Mouse (Mus musculus): ENCODE measurements around the gene Maco1. TPM values are rescaled to one million over a fixed set of nuclear protein-coding genes. Genes with fewer than 3 reads are reported as not detected.
A peak's percentile ranks its signal among the peaks of the same experiment; 100 is the strongest.

The Maco1 gene
- polyA plus RNA-seq, 1 experiment, result 47.7 TPM

DNA sequence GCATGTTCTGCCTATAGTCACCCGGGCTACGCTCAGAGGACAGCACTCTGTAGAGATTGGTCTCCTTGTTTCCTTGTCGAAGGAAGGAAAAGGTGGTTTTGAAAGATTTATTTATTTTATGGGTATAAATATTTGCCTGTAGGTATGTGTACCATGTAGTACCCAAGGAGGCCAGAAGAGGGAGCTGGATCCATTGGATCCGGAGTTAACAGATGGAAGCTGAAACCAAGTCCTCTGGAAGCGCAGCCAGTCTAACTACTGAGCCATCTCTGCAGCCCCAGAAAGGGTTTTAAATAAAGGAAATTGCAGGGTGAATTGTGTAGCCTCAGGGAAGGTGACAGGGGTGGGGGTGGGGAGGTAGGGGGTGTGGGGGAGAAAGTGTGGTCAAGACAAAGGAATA lies 68.4 kb downstream of the Maco1 start:
- 66% methylated on average over 5 of the region's 5 CpGs for WGBS
- no peak for DNase-seq
- TF ChIP-seq CTCF (IDR thresholded peaks at IDR 0.05; ENCODE audit: borderline replicate concordance, insufficient read depth, low read depth, low read length), result peak; percentile 14; the same call in 1 of the 2 replicates
- no peak for TF ChIP-seq POLR2A (IDR thresholded peaks at IDR 0.05; ENCODE audit: borderline replicate concordance, insufficient read depth, low read length)

DNA sequence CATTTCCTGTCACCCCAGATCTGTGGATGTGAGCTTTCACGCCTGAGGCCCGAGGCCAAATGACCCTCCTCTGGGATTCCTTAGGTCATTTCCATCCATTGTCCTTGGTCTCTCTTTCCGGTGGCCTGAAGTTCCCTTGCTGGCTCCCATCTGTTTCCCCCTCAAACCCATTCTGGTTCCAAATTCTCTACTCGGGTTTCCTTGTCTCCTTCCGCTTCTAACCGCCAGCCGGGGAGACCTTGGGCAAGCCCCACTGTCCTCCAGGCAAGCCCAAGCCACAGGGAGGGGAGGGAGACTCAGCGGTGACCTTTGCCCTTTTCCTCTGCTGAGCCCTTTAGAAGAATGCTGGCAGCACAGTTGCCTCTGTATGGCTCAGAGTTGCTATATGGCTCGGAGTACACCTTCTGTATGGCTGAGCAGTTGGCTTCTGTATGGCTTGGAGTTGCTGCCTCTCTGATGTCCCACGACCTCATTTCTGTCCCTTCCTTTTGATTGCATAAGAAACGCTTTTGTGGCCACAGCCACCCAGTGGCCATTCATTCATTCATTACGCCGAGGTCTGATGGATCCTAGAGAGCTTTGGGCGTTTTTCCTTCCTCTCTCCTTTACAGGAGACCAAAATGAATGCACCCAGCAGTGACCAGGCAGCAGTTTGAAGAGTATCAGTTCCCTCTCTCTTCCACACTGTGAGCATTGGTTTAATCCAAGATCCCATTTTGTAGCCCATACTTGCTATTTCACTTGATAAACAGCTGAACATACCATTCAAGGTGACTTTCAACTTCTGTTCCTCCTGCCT lies 73.8 kb downstream of the Maco1 start:
- H3K27me3 ChIP-seq (ENCODE audit: control insufficient read depth, insufficient read depth, low read length), result no peaks in the 10 kb centered on the region
- no peak for DNase-seq
- TF ChIP-seq POLR2A (IDR thresholded peaks at IDR 0.05; ENCODE audit: borderline replicate concordance, insufficient read depth, low read length) (no peak), CTCF (IDR thresholded peaks at IDR 0.05; ENCODE audit: borderline replicate concordance, insufficient read depth, low read depth, low read length) (no peak)
- H3K4me1 ChIP-seq (ENCODE audit: control insufficient read depth, insufficient read depth, low read length), result peaks cover 4% of the 10 kb centered on the region
- no peak overlapping the region for H3K27ac ChIP-seq (ENCODE audit: insufficient read depth, low read length)
- 44% methylated on average over 14 of the region's 14 CpGs for WGBS
- no peak overlapping the region for H3K4me3 ChIP-seq (replicated peaks; ENCODE audit: insufficient read depth, low read depth, low read length)

More for the DNA sequence above, 68.4 kb downstream of the Maco1 start:
- H3K4me1 ChIP-seq (ENCODE audit: control insufficient read depth, insufficient read depth, low read length), result no peaks in the 10 kb centered on the region
- no peaks in the 10 kb centered on the region for H3K27me3 ChIP-seq (ENCODE audit: control insufficient read depth, insufficient read depth, low read length)
- H3K4me3 ChIP-seq (replicated peaks; ENCODE audit: insufficient read depth, low read depth, low read length), result no peak overlapping the region
- no peak overlapping the region for H3K27ac ChIP-seq (ENCODE audit: insufficient read depth, low read length)

DNA sequence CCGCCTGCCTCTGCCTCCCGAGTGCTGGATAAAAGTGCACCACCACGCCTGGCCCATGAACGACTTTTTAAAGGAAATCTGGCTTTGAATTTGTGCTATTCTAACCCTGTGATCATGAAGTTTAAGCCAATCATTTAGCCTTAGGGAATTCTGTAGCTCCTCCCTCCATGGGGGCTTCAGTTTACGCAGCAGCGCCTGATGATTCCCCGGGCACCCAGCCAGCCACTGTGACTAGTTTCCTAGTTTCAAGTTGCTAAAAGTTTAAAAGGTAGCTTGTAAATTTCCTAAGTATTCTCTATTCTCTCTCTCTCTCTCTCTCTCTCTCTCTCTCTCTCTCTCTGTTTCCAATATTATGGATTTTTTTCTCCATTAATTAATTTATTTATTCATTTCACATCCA lies 76.9 kb downstream of the Maco1 start:
- WGBS, result 69% methylated on average over 7 of the region's 7 CpGs

DNA sequence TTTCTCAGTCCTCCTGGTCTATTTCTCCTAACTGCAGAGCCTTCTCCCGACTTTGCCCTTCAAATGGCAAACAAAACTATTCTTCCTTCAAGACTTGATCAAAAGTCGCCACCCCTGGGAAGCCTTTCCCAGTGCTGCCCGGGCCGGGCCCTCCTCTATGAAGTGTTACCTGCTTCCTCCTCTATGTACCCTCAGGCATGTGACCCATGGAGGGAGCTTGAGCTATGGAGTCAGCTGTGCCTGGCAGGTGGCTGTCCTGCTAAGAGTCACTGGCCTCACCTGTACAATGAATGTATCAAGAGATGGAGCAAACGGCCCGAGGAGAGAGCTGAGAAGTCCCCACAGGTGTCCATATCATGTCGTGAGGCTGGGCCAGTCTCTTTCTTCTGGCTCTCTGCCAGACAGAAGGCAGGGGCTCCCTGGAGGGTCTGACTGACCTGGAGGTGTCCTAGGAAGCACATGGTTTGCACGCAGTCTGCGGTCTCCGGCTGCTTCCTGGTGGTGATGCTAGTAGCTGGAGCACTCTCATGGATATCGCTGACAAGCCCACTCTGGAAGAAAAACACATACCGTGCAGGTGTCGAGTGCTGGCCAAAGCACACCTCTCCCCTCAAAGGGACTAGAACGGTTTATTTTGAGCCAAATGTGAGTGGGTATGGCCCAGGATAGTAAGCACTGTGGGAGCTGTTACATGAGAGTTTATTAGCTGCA lies 77.8 kb downstream of the Maco1 start:
- DNase-seq, result no peak
- WGBS, result 57% methylated on average over 14 of the region's 14 CpGs
- Histone ChIP-seq H3K27me3 (ENCODE audit: control insufficient read depth, insufficient read depth, low read length) (no peaks in the 10 kb centered on the region), H3K4me3 (replicated peaks; ENCODE audit: insufficient read depth, low read depth, low read length) (no peak overlapping the region), H3K27ac (ENCODE audit: insufficient read depth, low read length) (no peak overlapping the region), H3K4me1 (ENCODE audit: control insufficient read depth, insufficient read depth, low read length) (peaks cover 27% of the 10 kb centered on the region)
- TF ChIP-seq CTCF (IDR thresholded peaks at IDR 0.05; ENCODE audit: borderline replicate concordance, insufficient read depth, low read depth, low read length) (no peak), POLR2A (IDR thresholded peaks at IDR 0.05; ENCODE audit: borderline replicate concordance, insufficient read depth, low read length) (no peak)

More for the DNA sequence above, 76.9 kb downstream of the Maco1 start:
- Histone ChIP-seq H3K4me3 (replicated peaks; ENCODE audit: insufficient read depth, low read depth, low read length) (no peak overlapping the region), H3K4me1 (ENCODE audit: control insufficient read depth, insufficient read depth, low read length) (peaks cover 24% of the 10 kb centered on the region), H3K27ac (ENCODE audit: insufficient read depth, low read length) (no peak overlapping the region), H3K27me3 (ENCODE audit: control insufficient read depth, insufficient read depth, low read length) (no peaks in the 10 kb centered on the region)
- DNase-seq, result no peak
- no peak for TF ChIP-seq CTCF (IDR thresholded peaks at IDR 0.05; ENCODE audit: borderline replicate concordance, insufficient read depth, low read depth, low read length)
- TF ChIP-seq POLR2A (IDR thresholded peaks at IDR 0.05; ENCODE audit: borderline replicate concordance, insufficient read depth, low read length), result no peak

DNA sequence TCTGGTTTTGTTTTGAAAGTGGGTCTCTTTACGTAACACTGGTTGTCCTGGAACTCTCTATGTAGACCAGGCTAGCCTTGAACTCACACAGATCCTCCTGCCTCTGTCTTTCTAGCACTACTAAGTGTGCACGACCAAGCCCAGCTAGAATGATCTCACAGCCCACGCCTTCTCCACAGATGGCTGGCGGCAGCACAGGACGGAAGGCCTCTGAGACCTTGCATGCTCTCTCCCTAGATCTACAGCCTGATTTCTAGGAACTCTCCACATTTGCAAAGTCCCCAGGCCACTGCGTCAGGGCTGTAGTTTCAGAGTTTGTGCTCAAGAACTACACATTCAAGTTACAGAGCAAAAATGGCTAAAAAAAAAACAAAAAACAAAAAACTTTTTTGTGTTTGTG lies 79.0 kb downstream of the Maco1 start:
- Histone ChIP-seq H3K4me3 (replicated peaks; ENCODE audit: insufficient read depth, low read depth, low read length) (no peak overlapping the region), H3K4me1 (ENCODE audit: control insufficient read depth, insufficient read depth, low read length) (peaks cover 33% of the 10 kb centered on the region), H3K27me3 (ENCODE audit: control insufficient read depth, insufficient read depth, low read length) (no peaks in the 10 kb centered on the region), H3K27ac (ENCODE audit: insufficient read depth, low read length) (no peak overlapping the region)
- DNase-seq, result no peak
- 88% methylated on average over 6 of the region's 6 CpGs for WGBS
- no peak for TF ChIP-seq CTCF (IDR thresholded peaks at IDR 0.05; ENCODE audit: borderline replicate concordance, insufficient read depth, low read depth, low read length)
- no peak for TF ChIP-seq POLR2A (IDR thresholded peaks at IDR 0.05; ENCODE audit: borderline replicate concordance, insufficient read depth, low read length)

DNA sequence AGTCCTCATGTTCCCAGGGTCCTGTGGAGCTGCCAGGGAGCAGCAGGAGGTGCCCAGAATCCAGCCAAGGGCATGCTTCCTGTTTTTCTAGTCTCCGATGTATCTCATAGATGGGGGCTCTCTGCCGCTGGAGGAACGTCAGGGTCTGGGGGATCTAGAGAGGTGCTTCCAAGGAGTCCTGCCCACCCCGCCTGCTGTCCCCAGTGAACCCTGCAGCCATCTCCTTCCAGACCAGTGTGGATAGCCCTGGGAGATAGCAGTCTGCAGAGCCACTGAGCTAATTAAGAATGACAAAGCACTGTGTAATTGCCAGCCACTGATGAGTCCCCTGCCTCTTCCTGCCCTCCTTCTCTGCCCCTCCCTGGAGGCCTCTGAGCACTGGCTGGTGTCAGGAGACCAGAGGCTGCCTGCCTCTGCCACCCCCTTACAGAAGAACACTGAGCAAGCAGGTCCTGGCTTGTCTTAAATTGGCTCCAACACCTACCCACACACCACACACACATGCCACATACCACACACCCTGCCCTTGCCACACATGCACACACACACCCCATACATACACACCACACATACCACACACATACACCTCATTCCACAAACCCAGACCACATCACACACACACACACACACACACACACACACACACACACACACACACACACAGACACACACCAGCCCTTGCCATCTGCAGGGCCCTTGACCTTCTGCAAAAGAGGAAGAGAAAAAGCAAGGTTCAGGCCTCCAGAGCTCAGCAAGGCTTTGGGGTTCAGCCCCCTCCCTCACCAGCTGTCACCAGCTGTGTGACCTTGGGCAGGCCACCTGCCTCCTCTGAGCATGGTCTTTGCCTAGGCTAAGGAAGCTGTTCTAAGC lies 80.1 kb downstream of the Maco1 start:
- Histone ChIP-seq H3K27ac (ENCODE audit: insufficient read depth, low read length) (peak overlapping the region; percentile 20), H3K27me3 (ENCODE audit: control insufficient read depth, insufficient read depth, low read length) (no peaks in the 10 kb centered on the region), H3K4me1 (ENCODE audit: control insufficient read depth, insufficient read depth, low read length) (peaks cover 36% of the 10 kb centered on the region), H3K4me3 (replicated peaks; ENCODE audit: insufficient read depth, low read depth, low read length) (no peak overlapping the region)
- 22% methylated on average over 4 of the region's 4 CpGs for WGBS
- no peak for TF ChIP-seq CTCF (IDR thresholded peaks at IDR 0.05; ENCODE audit: borderline replicate concordance, insufficient read depth, low read depth, low read length)
- no peak for TF ChIP-seq POLR2A (IDR thresholded peaks at IDR 0.05; ENCODE audit: borderline replicate concordance, insufficient read depth, low read length)
- peak; percentile 53 to 58 for DNase-seq

DNA sequence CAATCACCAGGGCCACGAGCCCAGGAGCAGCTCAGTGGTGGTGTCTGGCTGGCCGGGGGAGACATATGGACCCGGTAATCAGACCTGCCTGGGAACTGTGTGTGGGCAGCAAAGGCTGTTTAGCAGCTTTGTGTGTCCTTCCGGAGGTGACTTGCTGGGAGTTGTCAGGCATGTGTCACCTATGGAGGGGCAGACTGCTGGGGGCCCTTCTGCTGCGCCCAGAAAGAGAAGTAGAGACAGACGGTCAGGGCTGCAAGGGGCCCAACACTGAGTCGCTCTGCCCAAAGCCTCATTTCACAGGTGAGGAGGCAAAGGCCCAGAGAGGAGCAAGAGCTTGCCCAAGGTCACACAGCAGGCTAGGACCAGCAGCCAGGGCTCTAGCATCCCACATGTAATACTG lies 83.3 kb downstream of the Maco1 start:
- H3K27ac ChIP-seq (ENCODE audit: insufficient read depth, low read length), result peak overlapping the region; percentile 89
- TF ChIP-seq CTCF (IDR thresholded peaks at IDR 0.05; ENCODE audit: borderline replicate concordance, insufficient read depth, low read depth, low read length) (no peak), POLR2A (IDR thresholded peaks at IDR 0.05; ENCODE audit: borderline replicate concordance, insufficient read depth, low read length) (no peak)

More for the DNA sequence above, 83.3 kb downstream of the Maco1 start:
- peaks cover 36% of the 10 kb centered on the region for H3K4me1 ChIP-seq (ENCODE audit: control insufficient read depth, insufficient read depth, low read length)
- no peak overlapping the region for H3K4me3 ChIP-seq (replicated peaks; ENCODE audit: insufficient read depth, low read depth, low read length)
- WGBS, result 14% methylated on average over 7 of the region's 7 CpGs
- H3K27me3 ChIP-seq (ENCODE audit: control insufficient read depth, insufficient read depth, low read length), result no peaks in the 10 kb centered on the region
- DNase-seq, result peak; percentile 81 to 92

Measured in cerebellum, adult 2 months (tissue).